Mouse (Mus musculus) kidney, adult 2 months (tissue): ENCODE measurements at regions not wholly inside any gene's neighbourhood (a gene's known extent, or its start where the extent isn't known, plus 50 kb on each side); places are given as distances from the start of the nearest gene placed in this dataset.
A peak's percentile ranks its signal among the peaks of the same experiment; 100 is the strongest.

Source experiments
- DNase-seq: peaks from one replicate; pipeline ENCODE4 v3.0.0; 2021
- H3K27ac ChIP-seq: fragments of 200-500 bp; 2 replicates; pipeline ENCODE4 v1.5.1; 2012; ENCODE audit warnings: low read depth, low read length, control low read depth, inconsistent platforms; ENCODE audit not compliant: insufficient read depth
- H3K27me3 ChIP-seq: fragments of 200-500 bp; replicated peaks from 2 replicates; pipeline ENCODE4 v1.6.1; 2012; ENCODE audit warnings: mild to moderate bottlenecking, moderate library complexity, low read length, inconsistent platforms; ENCODE audit not compliant: control insufficient read depth, insufficient read depth
- H3K36me3 ChIP-seq: fragments of 200-500 bp; 2 replicates; pipeline ENCODE4 v1.6.1; 2012; ENCODE audit warnings: mild to moderate bottlenecking, moderate library complexity, low read length, inconsistent platforms; ENCODE audit not compliant: control insufficient read depth, insufficient read depth
- H3K4me1 ChIP-seq: fragments of 200-500 bp; 2 replicates; pipeline ENCODE4 v1.6.1; 2011; ENCODE audit warnings: low read length; ENCODE audit not compliant: control insufficient read depth, insufficient read depth
- H3K4me3 ChIP-seq: fragments of 200-500 bp; 2 replicates; pipeline ENCODE4 v1.5.1; 2011; ENCODE audit warnings: mild to moderate bottlenecking, low read depth, low read length, control low read depth; ENCODE audit not compliant: insufficient read depth
- CTCF ChIP-seq: fragments of 200-500 bp; conservative IDR thresholded peaks from 2 replicates; pipeline ENCODE4 v1.5.1; 2011; ENCODE audit warnings: low read depth, mild to moderate bottlenecking, control low read depth, low read length, moderate library complexity, mixed read lengths; ENCODE audit not compliant: insufficient read depth, insufficient read length
- POLR2A ChIP-seq: fragments of 200-500 bp; IDR thresholded peaks from one replicate; pipeline ENCODE4 v1.6.1; 2011; ENCODE audit warnings: low read depth, low read length, control low read depth
- WGBS: fragments of 180-500 bp; shearing (Covaris S2); methylation state at CpG from one replicate; pipeline ENCODE4 v1.1.7; 2018; 5-methylcytosine and 5-hydroxymethylcytosine counted together

DNA sequence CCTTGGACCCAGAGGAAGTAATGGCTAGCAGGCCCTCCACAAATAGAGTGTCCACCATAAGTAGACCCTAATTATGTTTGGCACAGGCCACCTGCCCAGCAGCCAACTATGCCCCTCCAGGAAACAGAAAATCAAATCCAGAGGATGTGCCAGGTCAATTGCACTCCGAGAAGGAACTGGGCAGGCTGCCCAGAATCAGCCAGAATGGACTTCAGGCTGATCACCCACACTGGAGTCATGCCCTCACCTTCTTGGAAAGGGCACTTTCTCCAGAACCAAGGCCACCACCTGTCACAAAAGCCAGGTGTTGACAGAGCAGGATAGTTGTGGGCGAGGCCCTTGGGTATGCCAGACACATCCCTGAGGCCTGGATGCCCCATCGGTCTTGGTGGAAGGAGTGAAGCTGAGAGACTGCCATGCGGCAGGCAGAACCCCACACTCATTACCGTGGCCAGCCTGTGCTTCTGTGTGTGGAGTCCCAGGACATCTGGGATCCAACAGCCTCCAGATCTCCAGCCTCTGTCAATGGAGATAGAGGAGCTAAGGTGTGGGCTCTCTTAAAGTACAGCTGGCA, 87.0 kb upstream of the Mgme1 start:
- H3K27me3 ChIP-seq = no peaks in the 10 kb centered on the region
- peaks cover 3% of the 10 kb centered on the region; the same call in 1 of the 2 replicates for H3K4me1 ChIP-seq
- DNase-seq = peak; percentile 93
- WGBS = 51% methylated on average over 5 of the region's 5 CpGs
- no peak overlapping the region for H3K27ac ChIP-seq
- TF ChIP-seq POLR2A (no peak), CTCF (no peak)
- H3K36me3 ChIP-seq = no peaks in the 10 kb centered on the region
- no peak overlapping the region for H3K4me3 ChIP-seq

DNA sequence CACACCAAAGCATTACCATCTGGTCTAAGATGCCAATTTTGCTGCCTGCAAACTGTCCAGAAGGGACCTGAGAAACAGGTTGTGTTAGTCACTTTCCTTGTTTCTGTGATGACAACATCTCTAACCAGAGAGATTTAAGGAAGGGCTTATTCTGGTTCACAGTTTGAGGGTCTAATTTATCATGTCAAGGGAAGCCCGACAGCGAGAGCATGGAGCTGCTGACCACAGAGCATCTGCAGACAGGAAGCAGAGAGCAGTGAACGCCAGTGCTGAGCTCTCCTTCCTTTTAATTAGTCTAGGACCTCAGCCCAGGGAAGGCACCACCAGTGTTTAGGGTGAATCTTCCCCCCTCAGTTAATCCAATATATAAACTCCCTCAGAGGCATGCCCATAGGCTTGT, 85.3 kb upstream of the Mgme1 start:
- H3K27ac ChIP-seq = no peak overlapping the region
- H3K36me3 ChIP-seq = no peaks in the 10 kb centered on the region
- no peak overlapping the region for H3K4me3 ChIP-seq
- H3K27me3 ChIP-seq = no peaks in the 10 kb centered on the region
- no peak for DNase-seq
- TF ChIP-seq POLR2A (no peak), CTCF (no peak)
- H3K4me1 ChIP-seq = peaks cover 3% of the 10 kb centered on the region; the same call in 1 of the 2 replicates
- 83% methylated on average over 3 of the region's 3 CpGs for whole genome bisulfite sequencing

DNA sequence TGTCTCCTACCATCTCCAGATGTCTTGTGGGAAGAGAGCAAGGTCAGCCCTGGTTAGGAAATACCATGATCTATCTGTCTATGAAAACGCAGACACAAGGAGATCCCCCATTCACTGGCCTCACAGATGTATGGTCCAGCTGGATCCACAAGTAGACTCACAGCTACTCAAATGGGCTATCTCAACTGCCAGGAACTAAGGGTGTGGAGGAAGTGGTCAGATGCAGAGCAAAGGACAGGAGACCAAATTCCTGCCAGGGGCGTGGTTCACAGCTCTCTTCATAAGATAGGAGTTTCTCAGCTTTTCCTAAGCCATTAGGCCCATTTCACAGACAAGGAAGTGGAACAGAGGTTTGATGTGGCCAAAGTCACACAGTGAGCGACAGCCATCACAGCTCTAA, 84.0 kb upstream of the Mgme1 start:
- no peak overlapping the region for H3K27ac ChIP-seq

DNA sequence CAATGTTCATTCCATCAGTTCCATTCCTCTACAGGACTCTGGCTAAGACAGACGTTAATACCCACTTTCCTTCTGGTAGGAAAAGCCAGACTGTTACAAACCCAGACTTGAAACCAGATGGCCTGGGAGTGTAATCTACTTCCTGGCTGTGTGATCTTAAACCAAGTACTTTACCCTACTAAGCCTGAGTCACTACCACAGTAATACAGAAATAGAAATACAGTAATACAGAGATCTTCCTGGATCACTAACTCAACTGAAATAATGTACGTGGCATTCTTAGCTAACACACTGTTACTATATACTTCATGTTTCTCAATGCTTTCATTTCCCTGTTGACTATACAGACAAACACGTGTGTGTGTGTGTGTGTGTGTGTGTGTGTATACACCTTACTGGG, 82.4 kb upstream of the Mgme1 start:
- TF ChIP-seq CTCF (no peak), POLR2A (no peak)
- Histone ChIP-seq H3K27ac (no peak overlapping the region), H3K4me1 (peaks cover 3% of the 10 kb centered on the region; the same call in 1 of the 2 replicates), H3K27me3 (no peaks in the 10 kb centered on the region), H3K4me3 (no peak overlapping the region), H3K36me3 (no peaks in the 10 kb centered on the region)
- DNase-seq = no peak
- 85% methylated on average over 3 of the region's 3 CpGs for WGBS

More for the DNA sequence above, 84.0 kb upstream of the Mgme1 start:
- H3K4me1 ChIP-seq = peaks cover 3% of the 10 kb centered on the region; the same call in 1 of the 2 replicates
- TF ChIP-seq CTCF = no peak
- TF ChIP-seq POLR2A = no peak
- no peak overlapping the region for H3K4me3 ChIP-seq
- no peak for DNase-seq
- H3K36me3 ChIP-seq = no peaks in the 10 kb centered on the region
- H3K27me3 ChIP-seq = no peaks in the 10 kb centered on the region
- 98% methylated on average over 3 of the region's 3 CpGs for WGBS

DNA sequence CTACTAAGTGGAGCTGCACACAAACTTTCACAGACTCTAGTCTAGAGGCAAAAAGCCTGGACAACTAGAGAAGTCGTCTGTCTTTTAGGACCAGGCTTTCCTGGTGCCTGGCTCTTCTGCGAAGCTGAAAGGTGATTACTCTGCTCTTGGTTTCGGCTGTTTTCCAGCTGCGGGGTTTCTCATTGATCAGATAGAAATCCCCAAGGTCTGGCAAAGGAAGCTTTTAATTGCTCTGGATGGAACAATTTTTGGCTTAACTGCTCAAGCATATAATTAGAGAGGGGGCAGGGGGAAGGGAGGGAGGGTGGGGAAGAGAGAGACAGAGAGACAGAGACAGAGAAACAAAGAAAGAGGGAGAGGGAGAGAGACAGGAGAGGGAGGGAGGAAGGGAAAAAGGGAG, 82.0 kb upstream of the Mgme1 start:
- WGBS = 47% methylated on average over 4 of the region's 4 CpGs
- TF ChIP-seq POLR2A = no peak
- TF ChIP-seq CTCF = no peak
- H3K36me3 ChIP-seq = no peaks in the 10 kb centered on the region
- H3K27ac ChIP-seq = no peak overlapping the region
- no peak for DNase-seq
- peaks cover 2% of the 10 kb centered on the region; the same call in 1 of the 2 replicates for H3K4me1 ChIP-seq
- H3K27me3 ChIP-seq = no peaks in the 10 kb centered on the region
- no peak overlapping the region for H3K4me3 ChIP-seq

DNA sequence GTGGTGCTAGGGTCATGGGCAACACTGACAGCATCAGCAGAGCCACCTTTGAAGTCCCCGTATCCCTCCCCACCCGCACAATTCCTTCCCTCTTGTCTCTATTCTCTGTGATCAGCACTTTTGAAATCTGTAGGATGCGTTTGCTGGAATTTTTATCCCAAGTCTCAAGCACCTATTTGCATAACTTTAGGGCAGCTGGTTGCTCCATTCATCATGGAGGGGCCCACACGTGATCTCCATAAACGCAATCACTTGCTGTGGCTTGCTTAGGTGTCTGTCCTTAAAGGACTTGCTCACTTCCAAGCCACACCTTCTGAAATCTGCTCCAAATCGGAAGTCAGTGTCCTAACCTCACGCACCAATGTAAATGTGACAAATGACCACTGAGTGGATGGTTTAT, 80.7 kb upstream of the Mgme1 start:
- H3K4me1 ChIP-seq = no peaks in the 10 kb centered on the region

DNA sequence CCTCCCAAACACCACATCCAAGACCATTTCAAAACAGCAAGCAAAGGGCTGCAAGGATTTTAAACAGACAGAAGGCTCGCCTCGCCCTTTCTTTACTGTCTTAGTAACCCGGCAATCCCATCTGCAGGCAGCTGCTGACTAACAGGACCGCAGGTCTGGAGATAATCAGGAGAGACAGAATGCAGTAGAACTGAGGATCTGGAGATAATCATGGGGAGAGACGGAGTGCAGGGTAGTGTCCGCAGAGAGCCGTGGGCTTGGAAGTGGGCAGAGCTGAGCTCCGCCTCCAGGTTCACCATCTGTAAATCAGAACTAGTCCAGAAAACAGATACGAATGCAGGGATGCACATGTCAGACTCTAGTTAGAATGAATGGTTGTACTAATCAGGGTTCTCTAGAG, 79.4 kb upstream of the Mgme1 start:
- Histone ChIP-seq H3K27me3 (no peaks in the 10 kb centered on the region), H3K27ac (no peak overlapping the region), H3K4me3 (no peak overlapping the region), H3K36me3 (no peaks in the 10 kb centered on the region), H3K4me1 (peaks cover under 1% of the 10 kb centered on the region; the same call in 1 of the 2 replicates)
- TF ChIP-seq CTCF (no peak), POLR2A (no peak)
- 90% methylated on average over 9 of the region's 9 CpGs for whole genome bisulfite sequencing
- no peak for DNase-seq

More for the DNA sequence above, 80.7 kb upstream of the Mgme1 start:
- 90% methylated on average over 7 of the region's 7 CpGs for whole genome bisulfite sequencing
- TF ChIP-seq POLR2A = no peak
- no peak for TF ChIP-seq CTCF
- Histone ChIP-seq H3K4me3 (no peak overlapping the region), H3K27ac (no peak overlapping the region), H3K27me3 (no peaks in the 10 kb centered on the region), H3K36me3 (no peaks in the 10 kb centered on the region)
- DNase-seq = no peak

DNA sequence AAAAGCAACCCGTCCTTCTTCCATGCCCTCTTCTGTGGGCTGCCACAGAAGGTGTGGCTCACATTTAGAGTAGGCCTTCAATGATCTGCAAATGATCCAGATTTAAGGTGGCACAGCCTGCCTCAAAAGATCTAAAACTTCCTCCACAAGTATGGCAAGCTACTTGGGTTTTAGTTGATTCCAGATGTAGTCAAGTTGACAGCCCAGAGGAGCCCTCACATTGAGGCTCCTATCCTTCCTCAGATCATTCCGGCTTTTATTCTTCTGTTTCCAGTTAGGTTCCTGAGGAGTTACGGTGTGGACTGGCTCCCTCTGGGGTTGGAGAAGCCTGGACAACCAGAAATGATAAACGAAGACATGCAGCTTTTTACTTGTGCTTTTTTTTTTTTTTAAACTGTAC, 78.8 kb upstream of the Mgme1 start:
- H3K36me3 ChIP-seq = no peaks in the 10 kb centered on the region
- 84% methylated on average over 4 of the region's 4 CpGs for WGBS
- no peak for TF ChIP-seq CTCF
- no peak overlapping the region for H3K27ac ChIP-seq
- H3K4me1 ChIP-seq = peaks cover 3% of the 10 kb centered on the region; the same call in 1 of the 2 replicates
- no peaks in the 10 kb centered on the region for H3K27me3 ChIP-seq
- DNase-seq = no peak
- no peak overlapping the region for H3K4me3 ChIP-seq
